24 mouse cellular contexts compared by ENCODE assay signal in the genomic region with DNA sequence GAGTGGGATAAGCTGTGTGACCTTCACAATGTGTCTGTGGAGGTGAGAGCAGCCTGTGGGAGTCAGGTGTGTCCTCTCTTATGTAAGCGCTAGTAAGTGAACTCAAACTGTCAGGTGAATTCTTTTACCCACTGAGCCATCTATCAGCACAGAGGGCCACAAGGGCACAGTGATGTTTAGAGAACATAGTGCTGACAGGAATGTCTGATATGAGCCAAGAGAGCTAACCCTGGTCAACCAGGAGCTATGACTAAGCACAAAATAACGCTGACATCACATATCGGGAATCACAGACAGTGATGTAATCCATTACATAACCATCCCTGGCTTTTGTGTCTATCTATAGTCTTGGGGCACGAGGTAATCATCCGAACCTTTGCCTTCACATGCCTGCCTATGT.
DNase-seq lines count a peak whose midpoint lies in the region; ATAC-seq and TF ChIP-seq lines count a peak whose summit lies in the region.
"Had no signal": no experiment of that assay in that cellular context is flagged by ENCODE, and none has a peak within 500 bp of the region (broad histone marks: within the 10 kb centered on the region; RNA-seq: fewer than 3 reads in every experiment).

No protein-coding gene starts in this region.

- peak; percentile 3 for DNase-seq in ES-E14 (ENCODE audit: low read depth, low spot score)
- peak; percentile 77 for DNase-seq in heart, embryonic 10.5 days (ENCODE audit: low spot score)
- DNase-seq in urinary bladder, adult 2 months (ENCODE audit: low spot score): no peak
- DNase-seq in lung, postnatal 25 days (ENCODE audit: low spot score): no peak
- no peak for DNase-seq in c-Kit-positive CD71-positive TER-119-positive erythroid progenitor cells, embryonic 14.5 days (ENCODE audit: low spot score)
- DNase-seq: adrenal gland, postnatal 25 days; B cell, adult 2 months; cerebellum, adult 9-10 months; kidney, adult 8-10 months; kidney, postnatal 10 days; layer of hippocampus, postnatal 36 days; right cerebral cortex, postnatal 4 days; thymus, postnatal 36 days had no signal

- no peaks in the 10 kb centered on the region for H3K9me3 ChIP-seq in intestine, postnatal 0 days (ENCODE audit: control insufficient read depth)
- H3K9me3 ChIP-seq in intestine, embryonic 16.5 days (ENCODE audit: control insufficient read depth, low read length): no peaks in the 10 kb centered on the region
- no peaks in the 10 kb centered on the region for H3K9me3 ChIP-seq in ES-E14 (ENCODE audit: control insufficient read depth, insufficient read depth, low read depth, low read length)
- H3K9me3 ChIP-seq in heart, embryonic 10.5 days: no peaks in the 10 kb centered on the region
- H3K9me3 ChIP-seq in heart, embryonic 16.5 days (replicated peaks; ENCODE audit: control insufficient read depth, low read length): no peaks in the 10 kb centered on the region
- H3K9me3 ChIP-seq: forebrain, embryonic 15.5 days; hindbrain, embryonic 13.5 days; limb, embryonic 13.5 days; liver, embryonic 15.5 days had no signal

- no peak for TF ChIP-seq CTCF in intestine, postnatal 0 days (IDR thresholded peaks at IDR 0.05; ENCODE audit: low read depth)

- in situ Hi-C loops in ES-E14 (cut with MboI; ENCODE audit: low sequenced_read_pairs in 2 of 2, unreplicated experiment in 2 of 2): no loop called here

- no peaks in the 10 kb centered on the region for H3K36me3 ChIP-seq in intestine, postnatal 0 days (ENCODE audit: control insufficient read depth, insufficient read depth)
- no peaks in the 10 kb centered on the region for H3K36me3 ChIP-seq in intestine, embryonic 16.5 days (ENCODE audit: control insufficient read depth, insufficient read depth, low read length)
- no peaks in the 10 kb centered on the region for H3K36me3 ChIP-seq in ES-E14 (ENCODE audit: control insufficient read depth, insufficient read depth, low read length, poor library complexity, severe bottlenecking)
- no peaks in the 10 kb centered on the region for H3K36me3 ChIP-seq in heart, embryonic 10.5 days
- no peaks in the 10 kb centered on the region for H3K36me3 ChIP-seq in heart, embryonic 16.5 days (ENCODE audit: control insufficient read depth, insufficient read depth)
- H3K36me3 ChIP-seq: forebrain, embryonic 15.5 days; hindbrain, embryonic 13.5 days; limb, embryonic 13.5 days; liver, embryonic 15.5 days had no signal

- no peak overlapping the region for H3K9ac ChIP-seq in intestine, postnatal 0 days (ENCODE audit: low read depth, low read length)
- no peak overlapping the region for H3K9ac ChIP-seq in intestine, embryonic 16.5 days (ENCODE audit: low read depth, low read length)
- no peak overlapping the region for H3K9ac ChIP-seq in ES-E14 (ENCODE audit: insufficient read depth, low read depth, low read length, poor library complexity, severe bottlenecking)
- no peak overlapping the region for H3K9ac ChIP-seq in heart, embryonic 16.5 days (ENCODE audit: low read length)
- H3K9ac ChIP-seq: forebrain, embryonic 15.5 days; hindbrain, embryonic 13.5 days; limb, embryonic 13.5 days; liver, embryonic 15.5 days had no signal

- 0 out of 2 replicates have a peak, but pooled peaks have one; percentile 13 for ATAC-seq in intestine, postnatal 0 days
- ATAC-seq in intestine, embryonic 16.5 days: no peak
- ATAC-seq in heart, embryonic 16.5 days (replicated peaks; ENCODE audit: extremely low read depth, insufficient read depth, low FRiP score): peak; percentile 82
- ATAC-seq: forebrain, embryonic 15.5 days; inflammation-experienced regulatory T-cells, adult 6 months; midbrain, embryonic 16.5 days had no signal

- H3K4me1 ChIP-seq in intestine, postnatal 0 days (replicated peaks; ENCODE audit: control insufficient read depth, insufficient read depth, low read length): no peaks in the 10 kb centered on the region
- no peaks in the 10 kb centered on the region for H3K4me1 ChIP-seq in intestine, embryonic 16.5 days (ENCODE audit: control insufficient read depth, insufficient read depth, low read length)
- no peaks in the 10 kb centered on the region for H3K4me1 ChIP-seq in ES-E14 (ENCODE audit: control insufficient read depth in 2 of 2, insufficient read depth in 2 of 2, low read length in 2 of 2, poor library complexity in 1 of 2)
- H3K4me1 ChIP-seq in heart, embryonic 10.5 days: peaks cover 7% of the 10 kb centered on the region; the same call in 1 of the 2 replicates
- peaks cover 17% of the 10 kb centered on the region for H3K4me1 ChIP-seq in heart, embryonic 16.5 days (ENCODE audit: control insufficient read depth, insufficient read depth, low read length)
- H3K4me1 ChIP-seq: forebrain, embryonic 15.5 days; hindbrain, embryonic 13.5 days; limb, embryonic 13.5 days; liver, embryonic 15.5 days had no signal

- H3K27ac ChIP-seq in intestine, postnatal 0 days (ENCODE audit: low read depth, low read length): no peak overlapping the region
- H3K27ac ChIP-seq in intestine, embryonic 16.5 days (ENCODE audit: low read length): no peak overlapping the region
- H3K27ac ChIP-seq in ES-E14 (ENCODE audit: insufficient read depth, low read depth, low read length, poor library complexity, severe bottlenecking): no peak overlapping the region
- H3K27ac ChIP-seq in heart, embryonic 10.5 days: no peak overlapping the region
- no peak overlapping the region for H3K27ac ChIP-seq in heart, embryonic 16.5 days (ENCODE audit: low read length)
- H3K27ac ChIP-seq: forebrain, embryonic 15.5 days; hindbrain, embryonic 13.5 days; limb, embryonic 13.5 days; liver, embryonic 15.5 days; macrophage had no signal

- H3K4me2 ChIP-seq in intestine, postnatal 0 days (replicated peaks; ENCODE audit: low read depth): no peak overlapping the region
- H3K4me2 ChIP-seq in intestine, embryonic 16.5 days (ENCODE audit: low read depth, low read length): no peak overlapping the region
- H3K4me2 ChIP-seq in heart, embryonic 16.5 days (ENCODE audit: low read depth, low read length): no peak overlapping the region
- H3K4me2 ChIP-seq: forebrain, embryonic 15.5 days; hindbrain, embryonic 13.5 days; limb, embryonic 13.5 days; liver, embryonic 15.5 days had no signal

- no peak overlapping the region for H3K4me3 ChIP-seq in intestine, postnatal 0 days (ENCODE audit: low read depth, low read length)
- no peak overlapping the region for H3K4me3 ChIP-seq in intestine, embryonic 16.5 days (ENCODE audit: low read length)
- no peak overlapping the region for H3K4me3 ChIP-seq in ES-E14 (ENCODE audit: insufficient read depth in 1 of 2, low read depth in 1 of 2, low read length in 2 of 2, poor library complexity in 1 of 2, severe bottlenecking in 1 of 2)
- H3K4me3 ChIP-seq in heart, embryonic 10.5 days: no peak overlapping the region
- H3K4me3 ChIP-seq in heart, embryonic 16.5 days (ENCODE audit: low read length): no peak overlapping the region
- H3K4me3 ChIP-seq: forebrain, embryonic 15.5 days; hindbrain, embryonic 13.5 days; limb, embryonic 13.5 days; liver, embryonic 15.5 days had no signal

- WGBS in intestine, postnatal 0 days: 85% methylated on average over 5 of the region's 5 CpGs
- WGBS in intestine, embryonic 16.5 days: 89% methylated on average over 5 of the region's 5 CpGs
- WGBS in heart, embryonic 10.5 days: 44% methylated on average over 5 of the region's 5 CpGs
- 40% methylated on average over 5 of the region's 5 CpGs for WGBS in heart, embryonic 16.5 days

- no peaks in the 10 kb centered on the region for H3K27me3 ChIP-seq in intestine, postnatal 0 days (replicated peaks; ENCODE audit: control insufficient read depth, insufficient read depth, low read length)
- H3K27me3 ChIP-seq in intestine, embryonic 16.5 days (replicated peaks; ENCODE audit: control insufficient read depth, insufficient read depth, low read length): no peaks in the 10 kb centered on the region
- H3K27me3 ChIP-seq in heart, embryonic 10.5 days (ENCODE audit: insufficient read depth, poor library complexity, severe bottlenecking): no peaks in the 10 kb centered on the region
- no peaks in the 10 kb centered on the region for H3K27me3 ChIP-seq in heart, embryonic 16.5 days (ENCODE audit: control insufficient read depth, insufficient read depth, low read length)
- H3K27me3 ChIP-seq: CH12.LX; forebrain, embryonic 15.5 days; hindbrain, embryonic 13.5 days; limb, embryonic 13.5 days; liver, embryonic 15.5 days had no signal

TF ChIP-seq in ES-E14, 5 proteins besides CTCF, POLR2A, EP300 and RAD21:
- TF ChIP-seq ZNF384 (IDR thresholded peaks at IDR 0.05; ENCODE audit: low read depth, low read length): no peak
- no peak for TF ChIP-seq CHD2 (IDR thresholded peaks at IDR 0.05; ENCODE audit: low read depth, low read length)
- 0 out of 2 replicates have a peak, but pooled peaks have one; percentile 38 for TF ChIP-seq MAFK (IDR thresholded peaks at IDR 0.05; ENCODE audit: insufficient read depth, low read depth, low read length)

Comparison
In these comparisons a context has a peak if more than half of its experiments do, and no peak if none do; other contexts are left out.
1. DNase-seq: peak in ES-E14 (single experiment) and heart, embryonic 10.5 days (single experiment); none in urinary bladder, adult 2 months (single experiment), lung, postnatal 25 days (single experiment) and c-Kit-positive CD71-positive TER-119-positive erythroid progenitor cells, embryonic 14.5 days (single experiment).